ENCODE assay signal across 24 mouse cellular contexts in the genomic region with DNA sequence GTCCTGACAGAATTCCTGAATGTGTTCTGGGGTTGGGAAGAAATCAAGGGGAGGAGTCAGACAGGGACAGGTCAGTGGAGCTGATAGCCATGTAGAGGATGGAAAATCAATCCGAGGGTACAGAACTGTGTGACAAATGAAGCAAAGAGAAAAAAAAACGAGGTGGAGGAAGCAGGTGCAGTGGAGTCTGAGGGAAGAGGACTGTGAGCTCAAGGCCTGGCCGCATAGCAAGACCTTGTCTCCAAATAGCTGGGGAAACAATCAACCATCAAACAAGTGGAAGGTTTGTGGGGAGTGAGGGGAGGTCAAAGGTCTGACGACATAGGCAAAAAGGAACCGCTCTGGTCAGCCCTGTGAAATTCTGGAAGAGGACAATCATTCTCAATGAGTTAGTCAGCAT. TPM values are rescaled to one million over a fixed set of nuclear protein-coding genes. Genes with fewer than 3 reads are reported as not detected.
"Had no signal": no experiment of that assay in that cellular context is flagged by ENCODE, and none has a peak within 500 bp of the region (broad histone marks: within the 10 kb centered on the region; RNA-seq: fewer than 3 reads in every experiment).

No protein-coding gene starts in this region.

- H3K27me3 ChIP-seq: midbrain, embryonic 12.5 days; neural tube, embryonic 13.5 days; neural tube, embryonic 15.5 days had no signal

- H3K36me3 ChIP-seq: midbrain, embryonic 10.5 days; midbrain, embryonic 12.5 days; neural tube, embryonic 13.5 days; neural tube, embryonic 15.5 days had no signal

- H3K4me1 ChIP-seq: neural tube, embryonic 13.5 days; neural tube, embryonic 15.5 days had no signal

- DNase-seq: lung, adult 18-20 months; lung, embryonic 14.5 days; lung, postnatal 10 days; lung, postnatal 4 days; midbrain, embryonic 14.5 days; retina, postnatal 1 day; right cerebral cortex, adult 18-20 months; right cerebral cortex, postnatal 25 days; right cerebral cortex, postnatal 4 days; spleen, adult 18-20 months; thymus, adult 18-20 months; thymus, postnatal 14 days; thymus, postnatal 36 days had no signal

- H3K9ac ChIP-seq: lung, embryonic 14.5 days; midbrain, embryonic 12.5 days; neural tube, embryonic 13.5 days; neural tube, embryonic 15.5 days had no signal

- H3K27ac ChIP-seq: midbrain, embryonic 10.5 days; midbrain, embryonic 12.5 days; neural tube, embryonic 13.5 days; neural tube, embryonic 15.5 days had no signal

- H3K4me3 ChIP-seq: midbrain, embryonic 10.5 days; midbrain, embryonic 12.5 days; neural tube, embryonic 13.5 days; neural tube, embryonic 15.5 days had no signal

RNA-seq across cellular contexts. Expression of a gene that starts 6.0 kb away (rescaled TPM):
- total RNA-seq: megakaryocyte, adult 5-6 weeks; megakaryocyte-erythroid progenitor cell, adult 5-6 weeks; monocyte, adult 5-6 weeks had no signal
- polyA plus RNA-seq: lung, embryonic 14.5 days; lung, embryonic 16.5 days; neural tube, embryonic 13.5 days; small intestine, adult 2 months; stomach, embryonic 14.5 days; thymus, postnatal 0 days had no signal

RNA-seq across cellular contexts. Expression of a gene that starts 35.0 kb away (rescaled TPM):
- total RNA-seq: megakaryocyte, adult 5-6 weeks; megakaryocyte-erythroid progenitor cell, adult 5-6 weeks; monocyte, adult 5-6 weeks had no signal
- polyA plus RNA-seq: lung, embryonic 14.5 days; lung, embryonic 16.5 days; midbrain, embryonic 10.5 days; midbrain, embryonic 12.5 days; small intestine, adult 2 months had no signal
